Mouse (Mus musculus) midbrain, postnatal 0 days (tissue): ENCODE data around the gene Mob1a. TPM values are rescaled to one million over a fixed set of nuclear protein-coding genes. Genes with fewer than 3 reads are reported as not detected.

Experiments used
- ATAC-seq: fragments of 200-750 bp; cut with Nextera tagmentation; 2 replicates; pipeline ENCODE4 v1.8.0; 2017; ENCODE audit warnings: moderate number of reproducible peaks, mild to moderate bottlenecking, moderate TSS enrichment, moderate library complexity; ENCODE audit not compliant: low FRiP score
- DNase-seq: peaks from one replicate; pipeline ENCODE4 v3.0.0-alpha.2; 2015; ENCODE audit warnings: low spot score
- H3K27ac ChIP-seq: fragments of 300-500 bp; sonication (generic); 2 replicates; pipeline ENCODE4 v1.5.1; 2014; ENCODE audit warnings: low read depth, mild to moderate bottlenecking, low read length, mixed read lengths
- H3K27me3 ChIP-seq: fragments of 300-500 bp; sonication (generic); 2 replicates; pipeline ENCODE4 v1.6.1; 2014; ENCODE audit warnings: low read length, control low read depth, mixed read lengths; ENCODE audit not compliant: insufficient read depth
- H3K36me3 ChIP-seq: fragments of 300-500 bp; sonication (generic); 2 replicates; pipeline ENCODE4 v1.6.1; 2014; ENCODE audit warnings: low read length, control low read depth, mixed read lengths; ENCODE audit not compliant: insufficient read depth
- H3K4me1 ChIP-seq: fragments of 300-500 bp; sonication (generic); 2 replicates; pipeline ENCODE4 v1.6.1; 2014; ENCODE audit warnings: mild to moderate bottlenecking, control low read depth, antibody characterized with exemption, low read length, mixed read lengths; ENCODE audit not compliant: insufficient read depth
- H3K4me2 ChIP-seq: fragments of 300-500 bp; sonication (generic); 2 replicates; pipeline ENCODE4 v1.6.1; 2014; ENCODE audit warnings: low read depth, mild to moderate bottlenecking, low read length, mixed read lengths; ENCODE audit not compliant: poor library complexity, severe bottlenecking
- H3K4me3 ChIP-seq: fragments of 300-500 bp; sonication (generic); 2 replicates; pipeline ENCODE4 v1.5.1; 2014; ENCODE audit warnings: low read depth, mild to moderate bottlenecking, low read length, moderate library complexity
- H3K9ac ChIP-seq: fragments of 300-500 bp; sonication (generic); replicated peaks from 2 replicates; pipeline ENCODE4 v1.6.1; 2014; ENCODE audit warnings: mild to moderate bottlenecking, low read length, moderate library complexity, mixed read lengths; ENCODE audit not compliant: poor library complexity, severe bottlenecking
- H3K9me3 ChIP-seq: fragments of 300-500 bp; sonication (generic); 2 replicates; pipeline ENCODE4 v1.6.1; 2016; ENCODE audit warnings: low read length, control low read depth
- CTCF ChIP-seq: IDR thresholded peaks from 2 replicates; pipeline ENCODE4 v1.5.1; 2016; ENCODE audit warnings: antibody characterized with exemption, mild to moderate bottlenecking
- WGBS: fragments of 180-500 bp; shearing (Covaris S2); extraction: QIAGEN DNeasy Blood & Tissue Kit; methylation state at CpG from one replicate; pipeline ENCODE4 v1.1.7; 2014; 5-methylcytosine and 5-hydroxymethylcytosine counted together
- polyA plus RNA-seq: library from polyadenylated mRNA; unstranded; fragments of >200 nt; fragmentation: Nextera tagmentation; extraction: Ambion mirVana; gene quantifications from 2 replicates; pipeline ENCODE4 v1.2.1, GENCODE M21; 2015
- total RNA-seq: library from RNA; depleted of rRNA; stranded (reverse); fragments of >200 nt; gene quantifications from 2 replicates; pipeline ENCODE4 v1.2.3, GENCODE M21; 2014

Mob1a gene
- total and polyA plus RNA-seq, 2 experiments from 2014 or later = 8.7 to 23.2 TPM

DNA sequence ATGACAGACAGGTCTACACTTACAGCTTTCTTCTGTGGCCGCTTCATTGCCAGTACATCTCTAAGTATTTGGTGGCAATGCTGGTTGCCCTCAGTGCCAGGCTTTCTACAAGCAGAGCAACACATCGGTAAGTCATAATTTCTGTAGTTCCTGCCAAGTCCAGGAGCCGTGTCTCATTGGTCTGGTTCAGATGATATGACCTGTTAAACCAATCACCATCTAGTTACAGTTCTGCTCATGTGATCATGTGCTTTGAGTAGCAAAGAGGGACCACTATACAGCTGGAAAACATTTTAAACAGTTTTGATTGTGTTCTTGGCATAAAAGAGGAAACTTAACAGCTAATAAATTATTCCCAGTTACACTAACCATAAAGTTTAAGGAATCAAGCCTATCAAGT, 22.1 kb downstream of the Mob1a start:
- Histone ChIP-seq H3K4me1 (peaks cover 3% of the 10 kb centered on the region; the same call in 1 of the 2 replicates), H3K36me3 (peaks cover 4% of the 10 kb centered on the region), H3K9me3 (no peaks in the 10 kb centered on the region), H3K4me3 (no peak overlapping the region), H3K9ac (no peak overlapping the region), H3K4me2 (no peak overlapping the region), H3K27me3 (no peaks in the 10 kb centered on the region), H3K27ac (no peak overlapping the region)
- ATAC-seq (no peak), DNase-seq (no peak)
- 83% methylated on average over 3 of the region's 3 CpGs for WGBS
- TF ChIP-seq CTCF = no peak

DNA sequence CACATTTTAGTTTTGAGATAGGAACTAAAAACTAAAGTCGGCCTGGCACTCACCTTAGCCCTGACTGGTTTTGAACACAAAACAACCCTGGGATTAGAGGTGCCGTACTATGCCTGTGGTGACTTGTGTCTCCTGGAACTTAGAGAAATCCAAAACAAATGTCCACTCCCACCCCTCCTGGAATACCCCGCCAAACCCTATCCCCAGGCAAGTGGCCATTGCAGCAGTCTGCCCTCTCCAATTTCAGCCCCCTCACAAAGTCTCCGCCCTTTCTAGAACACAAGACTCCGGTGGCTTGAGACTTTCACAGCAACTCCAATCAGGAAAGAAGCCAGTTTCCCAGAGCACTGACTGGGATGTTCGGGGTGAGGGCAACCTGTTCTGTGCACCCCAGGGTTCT, 23.1 kb downstream of the Mob1a start, which contains the start of gene Bola3:
Gene Bola3 (plus strand): TSS at position 275 of the 400 bp plus-strand sequence.
- ATAC-seq = peak; percentile 66

DNA sequence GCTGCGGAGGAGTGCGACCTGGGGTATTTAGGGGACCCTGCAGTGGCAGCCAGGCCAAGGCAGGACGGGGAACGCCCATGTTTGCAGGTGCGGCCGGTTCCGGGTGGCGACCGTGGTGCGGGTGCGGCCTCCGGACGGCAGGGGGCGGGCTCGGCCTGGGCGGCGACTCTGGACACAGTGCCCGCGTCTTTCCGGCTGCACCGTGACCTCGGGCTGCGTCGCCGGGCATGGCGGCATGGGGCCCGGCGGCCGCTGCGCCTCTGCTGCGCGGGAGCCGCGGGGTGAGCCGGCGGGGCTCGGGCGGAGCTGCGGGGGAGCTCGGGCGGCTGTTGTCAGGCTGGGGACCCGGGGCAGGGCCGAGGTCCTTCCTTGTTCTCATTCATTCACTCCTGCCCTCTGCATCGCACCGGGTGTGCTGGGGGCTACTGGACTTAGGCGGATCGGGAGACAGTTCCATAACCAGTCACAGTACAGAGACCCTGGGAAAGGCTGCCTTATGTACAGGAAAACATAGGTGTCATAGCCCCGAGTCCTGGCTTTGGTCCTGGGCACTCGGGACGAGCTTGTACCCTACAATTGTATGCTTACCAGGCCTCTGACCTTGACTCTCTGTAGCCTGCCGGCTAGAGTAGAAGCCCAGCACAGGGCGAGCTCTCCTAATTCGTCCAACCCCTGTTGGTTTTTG, 23.6 kb downstream of the Mob1a start:
- DNase-seq = peak; percentile 72
- peaks cover 5% of the 10 kb centered on the region for H3K36me3 ChIP-seq
- peak overlapping the region; percentile 95 for H3K9ac ChIP-seq
- WGBS = under 1% methylated on average over 50 of the region's 53 CpGs
- TF ChIP-seq CTCF = peak; percentile 85
- H3K27me3 ChIP-seq = no peaks in the 10 kb centered on the region
- H3K4me2 ChIP-seq = peak overlapping the region; percentile 63
- H3K9me3 ChIP-seq = no peaks in the 10 kb centered on the region
- peaks cover 3% of the 10 kb centered on the region; the same call in 1 of the 2 replicates for H3K4me1 ChIP-seq
- ATAC-seq = peak; percentile 92
- H3K27ac ChIP-seq = peak overlapping the region; percentile 33
- H3K4me3 ChIP-seq = peak overlapping the region; percentile 74

More for the DNA sequence above, 23.1 kb downstream of the Mob1a start, which contains the start of gene Bola3:
- 34% methylated on average over 6 of the region's 6 CpGs for WGBS
- H3K4me2 ChIP-seq = peak within 1 kb of the TSS; percentile 63
- no peaks in the 10 kb centered on the region for H3K27me3 ChIP-seq
- no peak for TF ChIP-seq CTCF
- peak within 1 kb of the TSS; percentile 95 for H3K9ac ChIP-seq
- H3K4me1 ChIP-seq = peaks cover 3% of the 10 kb centered on the region; the same call in 1 of the 2 replicates
- no peaks in the 10 kb centered on the region for H3K9me3 ChIP-seq
- DNase-seq = peak; percentile 5
- H3K27ac ChIP-seq = peak within 1 kb of the TSS; percentile 33
- H3K36me3 ChIP-seq = peaks cover 5% of the 10 kb centered on the region; the same call in 1 of the 2 replicates
- H3K4me3 ChIP-seq = peak within 1 kb of the TSS; percentile 74

DNA sequence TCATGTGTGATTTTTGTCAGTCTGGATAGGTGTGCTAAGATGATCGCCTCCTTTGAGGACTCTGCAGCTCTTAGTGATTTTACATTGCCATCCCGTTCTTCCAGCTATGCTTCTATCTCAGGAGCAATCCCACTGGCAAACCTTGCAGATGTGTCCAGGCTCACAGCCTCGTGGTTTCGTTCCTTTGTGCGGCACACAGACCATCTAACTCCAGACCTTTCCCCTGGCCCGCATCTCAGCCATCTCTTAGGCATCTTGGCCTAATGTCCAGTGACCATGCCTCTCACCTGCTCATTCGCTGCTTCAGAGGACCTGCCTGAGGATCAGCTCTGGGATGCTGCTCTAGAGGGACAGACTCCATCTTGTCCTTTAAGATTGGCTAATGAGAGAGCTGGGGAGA, 24.4 kb downstream of the Mob1a start:
- no peak for DNase-seq
- Histone ChIP-seq H3K27ac (no peak overlapping the region), H3K27me3 (no peaks in the 10 kb centered on the region), H3K4me1 (peaks cover 3% of the 10 kb centered on the region; the same call in 1 of the 2 replicates), H3K9me3 (no peaks in the 10 kb centered on the region), H3K9ac (peak overlapping the region; percentile 95; the same call in 1 of the 2 replicates), H3K4me3 (peak overlapping the region; percentile 74), H3K4me2 (peak overlapping the region; percentile 63), H3K36me3 (peaks cover 5% of the 10 kb centered on the region)
- no peak for ATAC-seq
- 82% methylated on average over 7 of the region's 7 CpGs for WGBS
- no peak for TF ChIP-seq CTCF

DNA sequence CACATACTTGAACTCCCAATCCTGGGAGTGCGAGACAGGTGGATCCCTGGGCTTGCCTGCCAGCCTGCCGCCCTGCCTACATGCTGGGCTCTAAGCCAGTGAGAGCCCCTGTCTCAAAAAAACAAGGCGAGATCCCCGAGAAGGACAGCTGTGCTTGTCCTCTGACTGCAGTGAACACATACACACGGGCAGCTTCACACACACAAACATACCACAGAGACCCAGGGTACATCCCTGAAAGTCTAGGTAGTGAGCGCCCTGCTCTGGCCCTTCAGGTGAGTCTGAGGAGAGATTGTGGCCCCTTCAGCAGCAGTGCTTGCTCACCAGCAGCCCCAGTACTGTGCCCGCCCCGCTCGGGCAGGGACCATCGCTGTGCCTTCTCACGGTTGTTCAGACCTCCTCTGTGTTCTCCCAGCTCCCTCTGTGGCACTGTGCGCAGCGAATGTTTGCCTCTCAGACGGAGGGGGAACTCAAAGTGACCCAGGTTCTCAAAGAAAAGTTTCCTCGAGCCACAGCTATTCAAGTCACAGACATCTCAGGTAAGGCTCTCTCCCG, 25.1 kb downstream of the Mob1a start:
- Histone ChIP-seq H3K36me3 (peaks cover 5% of the 10 kb centered on the region), H3K4me1 (peaks cover 3% of the 10 kb centered on the region; the same call in 1 of the 2 replicates), H3K9ac (no peak overlapping the region), H3K4me3 (no peak overlapping the region), H3K9me3 (no peaks in the 10 kb centered on the region), H3K27ac (no peak overlapping the region), H3K4me2 (no peak overlapping the region), H3K27me3 (no peaks in the 10 kb centered on the region)
- ATAC-seq (no peak), DNase-seq (no peak)
- TF ChIP-seq CTCF = no peak
- WGBS = 90% methylated on average over 16 of the region's 16 CpGs
